Mouse (Mus musculus) E14TG2a.4 (cell line): ENCODE measurements around the gene Kat5.

Experiments used
- CTCF ChIP-seq: conservative IDR thresholded peaks from 2 replicates; pipeline ENCODE4 v1.5.1; 2014; ENCODE audit warnings: low read length
- NANOG ChIP-seq: IDR thresholded peaks from 2 replicates; pipeline ENCODE4 v1.6.1; 2014; ENCODE audit warnings: borderline replicate concordance, low read length, mixed read lengths
- POU5F1 ChIP-seq: IDR thresholded peaks from 2 replicates; pipeline ENCODE4 v1.6.1; 2014; ENCODE audit warnings: low read length, borderline replicate concordance

DNA sequence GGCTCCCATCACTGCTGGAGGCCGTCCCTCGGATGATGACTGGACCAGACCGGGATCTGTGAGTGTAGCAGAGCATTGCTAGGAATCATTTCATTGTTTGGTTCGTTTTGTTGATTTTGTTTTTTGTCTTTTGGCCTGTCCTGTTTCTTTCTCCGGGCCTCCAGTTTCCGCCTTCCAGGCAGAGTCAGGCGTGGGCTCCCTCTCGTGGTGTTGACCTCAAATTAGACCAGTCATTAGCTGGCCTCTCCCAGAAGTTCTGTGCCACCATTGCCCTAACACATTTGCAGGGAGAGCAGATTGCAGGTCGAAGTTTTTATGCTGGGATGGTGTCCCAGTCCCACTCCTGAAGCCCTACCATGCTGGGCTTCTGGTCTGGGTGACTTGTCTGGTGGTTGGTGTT lies 20.9 kb downstream of the Kat5 start:
- no peak for TF ChIP-seq CTCF
- no peak for TF ChIP-seq NANOG
- no peak for TF ChIP-seq POU5F1
